Mouse (Mus musculus) layer of hippocampus, postnatal 25 days (tissue): ENCODE data around the gene H1foo. TPM values are rescaled to one million over a fixed set of nuclear protein-coding genes. Genes with fewer than 3 reads are reported as not detected.

ENCODE experiments used
- DNase-seq, 2 experiments: peaks; one replicate each; pipeline ENCODE4 v3.0.0; 2022; ENCODE audit warnings: mixed read lengths in 2 of 2, low spot score in 1 of 2; ENCODE audit errors: extremely low spot score in 1 of 2
- total RNA-seq, 2 experiments: library from RNA; stranded (reverse); gene quantifications; 2 replicates each; pipeline ENCODE4 v1.2.3; 2021

H1foo gene
- total RNA-seq, 2 experiments from 2014 or later = not detected

DNA sequence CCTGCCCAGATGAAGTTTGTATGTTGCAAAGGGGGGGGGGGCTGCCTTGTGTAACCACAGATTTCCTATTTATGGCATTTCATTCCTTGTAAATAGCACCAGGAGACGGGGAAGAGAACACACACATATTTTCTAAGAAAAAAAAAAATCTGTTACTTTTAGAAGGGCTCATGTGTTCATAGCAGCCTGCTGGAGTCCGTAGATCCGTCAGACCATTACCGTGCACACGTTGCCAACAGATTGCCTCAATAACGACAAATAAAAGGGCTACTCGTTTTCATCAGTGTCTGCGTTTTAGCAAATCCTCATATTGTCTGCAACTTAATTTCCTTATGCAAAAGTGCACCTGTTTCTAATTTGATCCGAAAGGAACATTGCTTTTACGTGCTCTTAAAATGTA, 18.3 kb upstream of the H1foo start:
- DNase-seq = no peak

DNA sequence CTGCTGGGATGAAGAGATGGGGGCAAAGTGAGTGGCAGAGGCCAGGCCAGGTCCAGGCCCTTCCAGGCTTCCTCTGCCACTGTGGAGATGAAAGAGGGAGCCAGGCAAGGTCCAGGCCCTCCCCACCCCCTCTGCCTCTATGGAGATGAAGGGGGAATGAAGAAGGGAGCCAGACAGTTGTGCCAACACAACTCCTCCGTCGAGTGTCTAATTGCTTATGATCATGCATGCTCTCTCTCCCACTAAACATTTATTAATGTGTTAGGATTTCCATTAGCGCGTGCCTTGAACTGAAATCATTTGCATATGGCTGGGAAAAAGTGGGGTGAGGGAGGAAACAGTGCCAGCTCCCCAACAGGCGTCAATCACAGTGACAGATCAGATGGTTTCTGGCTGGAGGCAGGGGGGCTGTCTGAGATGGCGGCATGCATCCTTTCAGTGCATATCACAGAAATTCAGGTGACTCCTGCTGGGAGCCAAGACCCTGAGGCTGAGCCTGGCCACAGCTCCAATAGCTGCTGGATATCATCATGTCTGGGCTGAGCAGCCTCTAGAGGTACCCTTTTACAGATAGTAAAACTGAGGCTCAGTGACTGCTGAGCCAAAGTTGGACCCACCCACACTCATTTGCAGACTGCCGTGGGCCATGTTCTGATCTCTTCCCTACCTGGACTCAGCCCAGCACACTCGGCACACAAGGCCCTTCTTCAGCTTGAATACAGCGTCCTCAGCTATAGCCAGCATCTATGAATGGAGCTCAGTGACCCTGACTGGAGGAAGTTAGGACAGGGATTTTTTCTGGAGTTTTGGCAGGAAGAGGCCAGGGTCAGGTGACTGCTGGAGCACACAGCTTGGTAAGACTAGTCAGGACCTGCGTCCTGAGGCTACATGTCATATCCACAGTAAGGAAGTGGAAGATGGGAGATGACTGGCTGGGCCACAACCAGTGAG, 17.2 kb upstream of the H1foo start:
- no peak for DNase-seq

DNA sequence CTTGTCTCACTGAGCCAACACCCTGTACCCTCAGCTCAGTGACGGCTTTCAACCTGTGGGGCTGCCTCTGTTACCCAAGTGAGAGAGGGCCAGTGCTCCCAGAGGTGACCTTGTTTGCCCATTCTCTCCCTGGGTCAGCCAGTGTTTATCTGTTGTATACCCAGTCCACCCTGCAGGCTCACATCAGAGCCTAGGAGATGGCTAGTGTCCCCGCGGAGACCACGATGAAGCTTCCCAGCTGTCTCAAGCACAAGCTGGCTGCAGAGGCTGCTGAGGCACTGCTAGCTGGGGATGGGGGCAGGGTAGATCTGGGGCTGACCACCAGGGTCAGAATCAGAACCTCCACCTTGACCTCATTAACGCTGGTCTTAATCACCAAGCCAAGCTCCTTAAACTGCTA, 14.7 kb upstream of the H1foo start:
- no peak for DNase-seq

DNA sequence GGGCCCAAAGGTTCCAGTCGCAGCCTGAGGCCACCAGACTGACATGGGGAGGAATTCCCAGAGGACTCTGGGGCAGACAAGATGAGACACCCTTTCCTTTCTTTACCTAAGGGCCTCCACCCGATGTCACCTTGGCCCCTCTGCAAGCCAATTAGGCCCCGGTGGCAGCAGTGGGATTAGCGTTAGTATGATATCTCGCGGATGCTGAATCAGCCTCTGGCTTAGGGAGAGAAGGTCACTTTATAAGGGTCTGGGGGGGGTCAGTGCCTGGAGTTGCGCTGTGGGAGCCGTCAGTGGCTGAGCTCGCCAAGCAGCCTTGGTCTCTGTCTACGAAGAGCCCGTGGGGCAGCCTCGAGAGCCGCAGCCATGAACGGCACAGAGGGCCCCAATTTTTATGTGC, 13.1 kb upstream of the H1foo start, which contains the start of gene Rho:
Rho (plus strand) TSS at position 110 of the 400 bp plus-strand sequence.
- no peak for DNase-seq

DNA sequence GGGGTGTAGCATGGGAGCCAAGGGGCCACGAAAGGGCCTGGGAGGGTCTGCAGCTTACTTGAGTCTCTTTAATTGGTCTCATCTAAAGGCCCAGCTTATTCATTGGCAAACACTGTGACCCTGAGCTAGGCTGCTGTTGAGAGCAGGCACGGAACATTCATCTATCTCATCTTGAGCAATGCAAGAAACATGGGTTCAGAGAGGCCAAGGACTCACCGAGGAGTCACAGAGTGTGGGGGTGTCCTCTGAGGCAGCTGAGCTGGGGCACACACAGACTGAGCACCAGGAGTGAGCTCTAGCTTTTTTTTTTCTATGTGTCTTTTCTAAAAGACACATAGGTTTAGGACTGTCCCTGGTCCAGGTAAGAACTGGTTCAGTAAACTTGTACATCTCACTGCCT, 12.3 kb upstream of the H1foo start:
- no peak for DNase-seq

DNA sequence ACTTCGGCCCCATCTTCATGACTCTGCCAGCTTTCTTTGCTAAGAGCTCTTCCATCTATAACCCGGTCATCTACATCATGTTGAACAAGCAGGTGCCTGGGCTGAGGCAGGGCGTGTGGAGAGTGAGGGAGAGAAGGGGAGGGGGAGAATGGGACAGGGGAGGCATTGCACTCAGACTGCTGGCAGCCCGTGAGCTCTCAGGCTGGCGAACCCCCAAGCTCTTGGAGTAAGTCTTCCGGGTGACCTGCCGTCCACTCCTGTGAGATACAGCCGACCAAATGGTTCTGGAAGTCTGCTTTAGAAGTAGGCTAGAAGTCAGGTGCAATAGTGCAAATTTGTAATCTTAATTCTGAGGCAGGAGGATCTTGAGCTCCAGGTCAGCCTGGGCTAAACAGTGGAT, 9.2 kb upstream of the H1foo start:
- no peak for DNase-seq

DNA sequence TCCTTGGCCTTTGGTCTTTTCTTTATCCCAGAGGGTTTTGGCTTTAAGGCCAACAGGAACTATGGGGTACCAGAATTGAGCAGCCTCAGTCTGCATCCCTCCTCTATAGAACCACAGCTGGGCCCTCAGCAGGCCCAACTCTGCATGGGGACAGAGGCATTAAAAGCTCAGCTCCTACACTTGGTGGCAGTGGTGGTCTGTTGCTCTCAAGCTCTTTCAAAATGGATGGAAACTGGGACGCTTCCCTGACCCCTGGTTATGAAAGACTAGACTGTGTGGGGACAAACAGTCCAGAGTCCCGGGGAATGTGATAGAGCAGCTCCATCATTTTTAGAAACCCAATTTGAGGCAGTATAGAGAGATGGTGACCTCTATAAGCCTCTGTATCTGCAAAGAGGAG, 6.7 kb upstream of the H1foo start:
- no peak for DNase-seq

DNA sequence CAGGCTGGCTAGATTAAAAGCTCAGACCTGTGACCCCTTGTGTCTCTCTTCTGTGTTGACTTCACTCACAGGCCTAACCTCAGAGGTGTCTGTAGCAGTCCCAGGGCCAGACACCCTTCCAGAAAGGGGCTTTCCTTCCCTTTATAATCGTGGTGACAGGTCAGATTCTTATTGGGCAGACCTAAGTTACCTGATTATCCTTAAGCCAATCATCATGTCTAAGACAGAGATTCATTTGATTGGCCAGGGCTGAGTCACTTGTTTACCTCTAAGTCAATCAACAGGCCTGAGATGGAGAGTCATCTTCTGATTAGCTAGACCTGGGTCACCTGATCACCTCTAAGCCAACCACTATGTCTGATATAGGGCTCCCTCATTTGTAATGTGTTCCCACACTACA, 5.9 kb upstream of the H1foo start:
- no peak for DNase-seq

DNA sequence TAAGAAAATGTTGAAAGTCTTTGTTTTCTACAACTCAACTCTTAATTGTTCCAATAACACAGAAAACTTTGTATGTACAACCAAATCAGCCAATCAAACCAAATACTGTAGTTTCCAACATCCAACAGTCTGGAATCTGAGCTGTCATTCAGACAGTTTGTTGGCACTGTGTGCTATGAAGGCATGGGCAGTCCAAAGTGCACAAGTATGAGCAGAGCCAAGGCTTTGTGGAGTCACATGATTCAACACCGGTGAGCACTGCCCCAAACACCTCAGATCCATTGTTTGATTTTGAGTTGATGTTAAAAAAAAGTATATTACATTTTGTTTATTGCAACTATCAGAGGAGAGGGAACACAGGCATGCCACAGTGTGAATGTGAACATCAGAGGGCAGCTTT, 4.1 kb upstream of the H1foo start:
- no peak for DNase-seq

DNA sequence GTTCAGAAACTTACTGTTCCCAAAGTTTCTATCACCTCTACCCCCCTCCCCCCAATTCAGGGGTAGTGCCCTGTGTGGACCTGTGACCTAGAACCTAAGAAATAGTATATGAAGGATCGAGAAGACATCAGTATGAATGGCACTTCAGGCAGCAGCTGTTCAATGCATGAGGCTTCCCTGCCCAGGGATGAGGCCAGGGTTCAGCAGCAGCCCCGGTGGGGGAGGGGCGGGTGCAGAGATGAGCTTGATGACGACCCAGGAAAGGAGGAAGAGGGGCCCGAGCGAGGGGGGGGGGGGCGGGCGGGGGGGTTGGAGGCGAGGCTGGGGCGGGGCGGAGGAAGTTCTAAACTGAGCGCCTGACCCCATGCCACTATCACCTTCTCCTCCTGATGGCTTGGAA, 3.6 kb upstream of the H1foo start:
- no peak for DNase-seq

DNA sequence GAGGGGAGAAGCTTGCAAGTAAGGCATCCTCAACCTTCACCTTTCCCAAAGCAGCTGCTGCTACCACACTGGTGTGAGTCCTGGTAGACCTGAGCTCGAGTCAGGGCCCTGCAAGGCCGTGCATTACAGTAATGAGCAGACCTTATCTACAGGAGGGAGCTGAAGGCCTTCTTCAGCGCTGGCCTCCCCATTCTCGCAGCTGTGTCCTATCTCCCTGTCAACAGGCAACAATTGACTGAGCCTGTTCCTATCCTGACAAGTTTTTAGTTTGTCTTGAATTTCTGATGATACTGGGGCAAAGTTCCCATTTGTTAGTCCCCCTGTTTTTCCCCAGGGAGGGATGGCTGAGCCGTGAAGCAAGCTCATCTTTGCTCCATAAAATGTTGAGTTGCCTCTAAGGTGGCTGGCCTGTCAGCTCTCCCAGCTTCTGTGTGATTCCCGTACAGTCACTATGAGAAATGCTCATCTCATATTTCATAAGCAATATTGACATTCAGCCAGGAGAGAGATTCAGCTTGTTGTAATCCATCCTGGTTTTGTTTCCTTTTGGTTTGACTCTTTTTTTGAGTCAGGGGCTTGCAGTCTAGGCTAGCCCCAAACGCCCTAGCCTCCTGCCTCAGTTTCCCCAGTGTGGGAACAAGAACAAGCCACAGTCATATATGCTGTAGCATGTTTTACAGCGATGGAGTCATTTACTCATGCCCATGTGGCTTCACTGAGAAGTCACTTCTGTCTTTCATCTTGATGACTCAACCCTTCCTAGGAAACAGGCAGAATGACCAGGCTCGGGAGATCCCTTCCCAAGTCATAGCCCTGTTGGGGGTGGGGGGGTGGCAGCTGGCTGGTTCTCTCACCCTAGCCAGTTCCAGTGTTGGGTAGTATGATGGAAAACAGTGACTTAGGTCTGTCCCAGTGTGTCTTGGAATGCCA, 975 bp upstream of the H1foo start:
- DNase-seq = no peak

DNA sequence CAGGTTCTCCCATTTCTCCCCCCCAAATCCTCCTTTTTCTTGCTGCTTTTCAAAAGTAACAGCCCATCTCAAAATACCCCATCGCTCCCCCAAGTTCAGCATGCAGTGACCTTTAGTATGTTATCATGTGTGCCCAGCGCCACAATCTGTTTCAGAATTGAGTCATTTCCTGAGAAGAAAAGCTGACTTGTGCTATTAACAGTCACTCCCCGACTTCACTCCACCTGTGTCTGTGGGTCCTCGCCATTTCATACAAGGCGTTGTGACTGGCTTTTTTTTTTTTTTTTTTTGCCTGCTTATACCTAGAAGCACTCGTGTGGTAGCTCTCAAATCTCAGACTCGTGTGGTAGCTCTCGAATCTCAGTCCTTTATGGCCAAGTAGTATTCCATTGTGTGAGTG, 895 bp downstream of the H1foo start:
- no peak for DNase-seq

DNA sequence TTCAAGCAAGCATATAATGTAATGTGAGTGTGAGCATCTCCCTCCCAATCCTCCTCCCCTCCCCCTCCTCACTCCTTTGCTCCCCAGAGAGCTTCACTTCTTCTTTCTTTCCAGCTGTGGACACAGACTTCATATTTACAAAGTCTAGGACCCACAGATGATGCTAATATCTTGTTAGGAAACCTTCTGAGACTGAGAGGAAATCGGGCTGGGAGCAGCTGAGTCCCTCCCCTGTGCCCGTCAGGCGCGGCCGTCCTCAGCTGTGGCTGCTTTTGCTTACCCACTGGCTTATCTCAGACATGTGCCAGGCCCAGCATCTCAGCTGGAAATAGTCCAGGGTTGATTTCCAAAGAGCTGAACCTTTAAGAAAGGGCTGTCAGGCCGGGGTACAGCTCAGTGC, 1.7 kb downstream of the H1foo start:
- no peak for DNase-seq

DNA sequence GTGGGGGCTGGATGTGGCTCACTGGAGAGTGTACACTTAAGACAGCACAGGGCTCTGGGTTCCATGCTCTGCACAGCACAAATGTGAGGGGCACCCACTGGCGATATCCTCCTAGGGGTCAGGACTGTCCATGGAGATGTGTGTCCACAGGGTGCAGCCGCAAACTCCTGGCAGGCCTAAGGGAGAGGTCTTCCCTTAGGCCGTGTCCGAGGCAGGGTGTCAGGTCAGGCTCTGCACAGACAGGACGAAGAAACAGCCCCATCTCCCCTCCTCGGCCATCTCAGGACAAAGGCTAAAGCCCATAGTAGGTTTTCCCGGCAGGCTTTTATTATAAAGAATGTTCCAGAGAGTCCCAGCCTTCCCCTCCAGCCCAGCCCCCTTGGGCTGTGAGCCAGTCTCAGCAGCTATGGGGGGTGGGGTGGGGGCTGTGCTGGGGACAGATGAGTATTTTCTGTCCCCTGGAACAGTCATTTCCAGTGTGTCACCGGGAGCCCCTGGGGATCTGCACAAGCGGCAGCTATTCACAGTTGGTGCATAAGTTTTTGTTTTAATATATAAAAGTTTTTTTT, 9.9 kb downstream of the H1foo start:
- no peak for DNase-seq

DNA sequence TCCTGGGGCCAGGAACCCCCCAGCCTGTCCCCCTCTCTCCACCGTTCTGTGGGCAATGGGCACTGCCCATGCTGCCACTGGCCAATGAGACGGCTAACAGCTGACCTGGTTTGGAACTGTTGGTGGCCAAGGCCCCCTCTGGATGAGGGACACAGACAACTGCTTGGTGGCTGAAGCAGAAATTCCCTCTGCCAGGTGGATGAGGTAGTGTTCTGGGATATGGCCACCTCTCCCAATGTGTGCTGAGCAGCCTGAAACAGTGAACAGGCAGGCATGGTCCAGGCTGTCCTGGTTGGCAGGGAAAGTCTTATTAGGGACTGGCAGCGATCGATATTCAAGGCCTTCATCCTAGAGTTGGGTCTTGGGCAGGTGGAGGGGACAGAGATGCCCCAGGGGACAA, 10.4 kb downstream of the H1foo start:
- DNase-seq = no peak

DNA sequence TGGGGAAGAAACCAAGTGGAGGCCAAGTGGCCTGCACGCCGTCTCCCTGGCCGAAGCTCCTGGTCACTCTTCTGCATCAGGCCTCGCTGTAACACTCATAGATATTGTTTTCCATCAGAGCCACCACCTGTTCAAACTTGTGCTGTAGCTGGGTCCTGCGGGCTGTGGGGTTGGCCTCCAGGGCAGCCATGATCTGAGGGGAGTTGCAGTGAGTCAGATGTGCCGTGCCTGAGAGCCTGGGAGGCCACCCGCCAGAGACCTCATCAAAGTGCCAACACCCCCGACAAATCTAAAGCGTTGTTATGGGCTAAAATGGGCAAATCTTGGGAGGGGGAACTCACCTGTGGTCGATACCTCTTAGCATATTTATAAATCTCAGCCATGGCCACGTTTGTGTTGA, 10.9 kb downstream of the H1foo start:
- DNase-seq = no peak

DNA sequence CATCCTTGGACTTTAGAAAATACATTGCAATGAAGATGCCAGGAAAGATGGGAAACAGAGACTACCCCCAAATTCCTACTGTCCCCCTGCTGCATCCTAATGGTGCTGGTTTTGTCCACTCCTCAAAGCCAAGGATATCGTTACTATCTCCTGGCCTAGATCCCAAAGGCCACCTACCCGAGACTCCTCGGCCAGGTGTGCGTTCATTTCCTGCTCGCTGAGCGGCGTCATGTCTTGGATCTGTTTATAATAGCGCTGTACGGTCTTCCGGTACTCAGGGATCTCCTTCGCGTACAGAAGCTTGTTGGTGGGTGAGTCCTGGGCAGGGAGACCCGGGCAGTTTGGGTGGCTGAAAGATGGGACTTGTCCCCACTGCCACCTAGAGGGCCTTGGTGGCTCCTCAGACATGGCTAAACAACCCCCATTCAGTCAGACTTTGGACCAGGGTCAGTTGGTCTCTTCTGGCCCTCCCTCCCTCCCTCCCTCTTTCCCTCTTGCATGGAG, 11.7 kb downstream of the H1foo start:
- no peak for DNase-seq

DNA sequence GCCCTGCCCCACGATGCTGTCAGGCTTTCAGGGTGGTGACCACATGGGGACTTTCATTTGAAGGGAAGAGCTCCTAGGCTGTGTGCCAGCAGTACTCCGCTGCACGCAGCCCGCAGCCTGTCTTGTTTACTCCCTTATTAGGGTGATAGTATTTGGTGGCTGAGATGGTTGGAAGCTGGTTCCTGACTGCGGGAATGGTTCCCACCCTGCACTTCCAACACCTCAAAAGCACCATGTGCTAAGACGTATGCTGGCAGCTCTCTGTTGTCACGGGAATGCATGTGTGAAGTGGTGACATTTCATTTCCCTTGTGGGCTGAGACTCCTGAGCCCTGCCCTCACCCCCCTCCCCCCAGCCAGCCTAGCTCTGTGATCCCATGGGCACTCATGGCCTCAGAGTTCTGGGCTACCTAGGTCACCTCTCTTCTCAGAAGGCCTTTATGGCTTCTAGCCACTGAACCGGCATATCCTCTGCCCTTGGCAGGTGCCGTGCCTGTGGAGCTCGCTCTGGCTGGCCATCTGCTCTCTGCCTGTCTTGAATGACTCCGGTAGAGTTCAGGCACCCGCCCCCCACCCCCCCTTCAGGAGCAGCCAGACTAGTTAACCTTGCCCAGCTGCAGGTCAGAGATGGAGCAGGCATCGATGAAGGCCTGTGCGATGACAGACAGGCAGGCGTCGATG, 12.3 kb downstream of the H1foo start:
- no peak for DNase-seq

DNA sequence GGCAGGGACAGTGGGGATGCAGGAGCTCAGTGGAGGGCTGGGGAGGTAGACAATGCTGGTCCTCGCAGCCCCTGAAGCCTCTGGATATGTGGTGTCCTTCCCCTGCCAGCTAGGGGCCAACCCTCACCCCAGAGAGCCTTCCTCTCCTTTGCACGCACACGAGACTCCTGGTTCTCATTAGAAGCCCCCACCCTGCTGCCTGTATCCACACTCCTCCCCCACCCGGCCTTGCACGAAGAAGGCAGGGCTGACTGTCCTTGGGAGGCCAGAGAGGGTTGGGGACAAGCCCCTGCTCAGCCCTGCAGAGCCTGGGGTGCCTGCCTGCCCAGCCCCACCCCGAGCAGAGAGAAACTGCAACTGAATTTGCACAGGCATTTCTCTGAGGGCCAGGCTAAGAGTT, 12.9 kb downstream of the H1foo start:
- DNase-seq = no peak

DNA sequence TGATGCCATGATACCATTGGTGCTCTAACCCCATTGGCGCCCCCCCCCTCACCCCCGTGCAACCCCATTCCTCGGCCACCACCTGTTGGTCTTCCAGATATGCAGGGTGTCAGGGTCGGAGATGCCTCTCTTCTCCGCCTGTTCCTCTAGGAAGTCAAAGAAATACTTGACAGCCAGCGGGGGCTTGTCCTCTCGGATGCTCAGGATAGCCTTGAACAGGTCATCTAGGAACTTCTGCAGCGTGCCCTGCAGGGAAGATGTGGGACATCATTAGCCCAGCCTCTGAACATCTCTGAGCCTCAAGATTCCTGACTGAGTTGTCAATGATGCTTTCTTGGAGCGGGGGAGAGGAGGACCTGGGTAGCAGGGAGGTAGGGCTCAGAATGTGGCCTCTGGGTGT, 13.7 kb downstream of the H1foo start:
- no peak for DNase-seq
